Mouse (Mus musculus) lung, postnatal 4 days (tissue): ENCODE data around the gene Pcgf6.
"Not testable (repeated sequence)": the region's sequence is repeated elsewhere in the genome, so short reads cannot be mapped to it uniquely, and the experiment has no call there.

ENCODE experiments used
- DNase-seq, 2 experiments: peaks; one replicate each; pipeline ENCODE4 v3.0.0; 2021

Gene Pcgf6

DNA sequence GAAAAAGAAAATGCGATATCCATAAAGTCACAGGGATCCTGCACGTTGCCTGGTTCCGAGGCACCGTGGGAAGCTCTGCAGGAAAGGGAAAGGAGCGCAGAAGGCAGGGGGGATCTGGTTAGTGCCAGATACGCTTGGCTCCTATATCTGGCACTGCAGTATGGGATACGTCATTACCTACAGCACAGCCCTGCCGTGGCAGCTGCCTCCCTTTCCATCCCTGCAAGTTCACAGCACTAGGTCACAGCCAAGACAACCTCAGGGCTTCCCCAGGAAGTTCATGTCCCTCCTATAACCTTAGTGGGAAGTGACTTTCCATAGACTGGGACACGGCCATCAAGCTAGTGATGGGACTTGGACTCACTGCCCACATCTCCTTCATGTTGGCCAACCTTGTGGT lies 54.6 kb downstream of the Pcgf6 start:
- DNase-seq = no peak

GRCm38 (mm10) chr19:46992329-46992728 lies 58.4 kb downstream of the Pcgf6 start:
- not testable (repeated sequence) for DNase-seq

DNA sequence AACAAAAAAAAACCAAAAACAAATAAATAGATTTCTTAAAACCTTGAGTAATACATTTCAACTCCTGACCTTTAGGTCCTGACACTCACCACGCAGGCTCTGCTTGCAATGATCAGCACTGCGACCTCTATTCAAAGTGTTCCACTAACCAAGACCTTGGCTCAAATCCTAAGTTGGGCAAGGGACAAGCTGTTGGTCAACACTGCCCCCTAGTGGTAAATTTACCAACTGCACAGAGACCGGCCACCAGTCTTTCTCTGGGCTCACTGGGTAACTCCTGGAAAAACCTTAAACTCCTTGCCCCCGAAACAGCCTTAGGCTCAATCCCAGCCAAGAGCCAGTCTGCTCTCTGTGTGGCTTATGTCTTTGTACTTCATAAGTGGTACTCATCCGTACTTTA lies 59.6 kb downstream of the Pcgf6 start:
- DNase-seq = peak; percentile 73 to 89

- not testable (repeated sequence) for DNase-seq
Measured at GRCm38 (mm10) chr19:46990625-46991024, 60.1 kb downstream of the Pcgf6 start.

GRCm38 (mm10) chr19:46990153-46990518 lies 60.6 kb downstream of the Pcgf6 start:
- no peak for DNase-seq

GRCm38 (mm10) chr19:46989479-46990152 lies 61.1 kb downstream of the Pcgf6 start:
- no peak for DNase-seq

- DNase-seq = peak; percentile 69 to 82
Measured at GRCm38 (mm10) chr19:46988231-46989087, 62.2 kb downstream of the Pcgf6 start.

- peak; percentile 54 to 62 for DNase-seq
Measured at GRCm38 (mm10) chr19:46987646-46988045, 63.1 kb downstream of the Pcgf6 start.

GRCm38 (mm10) chr19:46984726-46985622 lies 65.7 kb downstream of the Pcgf6 start:
- DNase-seq = peak; percentile 49 to 53

GRCm38 (mm10) chr19:46983966-46984380 lies 66.7 kb downstream of the Pcgf6 start:
- DNase-seq = no peak
